Mouse (Mus musculus): ENCODE results near the gene Iqschfp.

GRCm38 (mm10) chr3:68581591-68581990 is 689.6 kb downstream of the Iqschfp start:
- no peak for TF ChIP-seq CTCF (IDR thresholded peaks at IDR 0.05; ENCODE audit: control insufficient read depth, insufficient read depth, insufficient replicate concordance, low read depth, low read length)
- TF ChIP-seq POLR2A (IDR thresholded peaks at IDR 0.05; ENCODE audit: control insufficient read depth, low read depth, low read length), result no peak
